16 mouse cellular contexts compared by ENCODE assay signal in the genomic region with DNA sequence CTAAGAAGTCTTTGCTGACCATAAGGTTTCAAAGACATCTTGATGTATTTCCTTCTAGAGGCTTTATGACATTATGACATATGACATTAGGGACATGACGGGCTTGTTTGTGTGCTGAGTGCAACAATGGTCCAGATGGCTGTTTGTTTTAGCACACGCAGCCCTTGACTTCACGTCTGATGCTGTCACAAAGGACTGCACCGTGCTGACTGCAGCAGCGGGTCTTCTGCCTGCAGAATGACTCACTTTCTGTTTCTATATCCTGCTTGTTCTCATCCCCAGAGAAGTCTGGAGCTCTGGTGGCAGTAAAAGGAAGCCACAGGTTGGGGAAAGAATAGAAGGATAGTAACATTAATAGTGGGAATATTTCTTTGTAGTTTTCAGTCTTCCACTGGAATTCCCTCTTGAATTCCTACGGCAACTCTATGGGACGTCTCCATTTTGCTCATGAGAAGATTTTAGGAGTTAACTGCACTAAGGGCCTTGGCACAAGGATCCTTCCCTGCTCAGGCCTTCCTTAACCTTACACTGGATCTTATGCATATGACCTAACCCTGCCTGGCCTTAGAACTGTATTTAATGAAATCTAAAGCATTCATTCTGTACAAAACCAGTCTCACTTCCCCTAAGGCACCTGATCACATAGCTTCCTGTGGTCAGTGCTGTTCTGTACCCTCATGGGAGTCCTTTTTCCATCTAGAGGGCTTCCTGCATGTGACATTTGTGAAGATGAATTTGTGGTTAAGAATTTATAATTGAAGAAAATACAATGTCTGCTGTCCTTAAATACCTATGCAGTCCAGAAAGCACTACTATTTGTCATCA.
DNase-seq lines count a peak whose midpoint lies in the region; ATAC-seq and TF ChIP-seq lines count a peak whose summit lies in the region.
"Had no signal": no experiment of that assay in that cellular context is flagged by ENCODE, and none has a peak within 500 bp of the region (broad histone marks: within the 10 kb centered on the region; RNA-seq: fewer than 3 reads in every experiment).

No protein-coding gene starts in this region.

- TF ChIP-seq RAD21 in CH12.LX (IDR thresholded peaks at IDR 0.05; ENCODE audit: low read depth, low read length), result no peak

- H3K79me2 ChIP-seq in CH12.LX (replicated peaks; ENCODE audit: control insufficient read depth, extremely low read depth, insufficient read depth, poor library complexity, severe bottlenecking), result no peaks in the 10 kb centered on the region

- TF ChIP-seq EP300 in liver, postnatal 0 days (IDR thresholded peaks at IDR 0.05; ENCODE audit: low read depth), result no peak
- peak; percentile 94 for TF ChIP-seq EP300 in CH12.LX (IDR thresholded peaks at IDR 0.05; ENCODE audit: low read length)

- H3K9ac ChIP-seq in liver, postnatal 0 days (replicated peaks), result no peak overlapping the region
- H3K9ac ChIP-seq in liver, embryonic 12.5 days, result no peak overlapping the region
- no peak overlapping the region for H3K9ac ChIP-seq in CH12.LX (ENCODE audit: insufficient read depth, low read depth)
- H3K9ac ChIP-seq: forebrain, embryonic 13.5 days; hindbrain, embryonic 14.5 days; limb, embryonic 15.5 days; neural tube, embryonic 12.5 days had no signal

- H3K9me3 ChIP-seq in liver, postnatal 0 days (ENCODE audit: low read length), result no peaks in the 10 kb centered on the region
- H3K9me3 ChIP-seq in liver, embryonic 12.5 days (replicated peaks), result no peaks in the 10 kb centered on the region
- no peaks in the 10 kb centered on the region for H3K9me3 ChIP-seq in CH12.LX (replicated peaks; ENCODE audit: low read length)
- H3K9me3 ChIP-seq: forebrain, embryonic 13.5 days; limb, embryonic 15.5 days; neural tube, embryonic 12.5 days had no signal

- dilution Hi-C loops in CH12.LX (cut with MboI; ENCODE audit: extremely low pct_ligation_motif_present, extremely low pct_unique_long_range_greater_than_20kb, low sequenced_read_pairs), result no loop called here

- H3K4me1 ChIP-seq in liver, postnatal 0 days (ENCODE audit: insufficient read depth), result no peaks in the 10 kb centered on the region
- no peaks in the 10 kb centered on the region for H3K4me1 ChIP-seq in liver, embryonic 12.5 days
- H3K4me1 ChIP-seq in CH12.LX (ENCODE audit: control insufficient read depth in 1 of 2, insufficient read depth in 2 of 2), result peaks cover 7 to 17% of the 10 kb centered on the region in 2 experiments

- no peak overlapping the region for H3K4me3 ChIP-seq in liver, postnatal 0 days (ENCODE audit: low read depth, low read length)
- no peak overlapping the region for H3K4me3 ChIP-seq in liver, embryonic 12.5 days
- H3K4me3 ChIP-seq in CH12.LX (replicated peaks in 1 of 3; ENCODE audit: low read depth in 2 of 3, low read length in 2 of 3, poor library complexity in 1 of 3), result no peak overlapping the region
- H3K4me3 ChIP-seq: forebrain, embryonic 13.5 days; left cerebral cortex, adult 2 months; limb, embryonic 15.5 days; neural tube, embryonic 12.5 days had no signal

- no peak for TF ChIP-seq CTCF in liver, postnatal 0 days (IDR thresholded peaks at IDR 0.05; ENCODE audit: low read depth)
- TF ChIP-seq CTCF in CH12.LX (conservative IDR thresholded peaks at IDR 0.05 in 1 of 2, IDR thresholded peaks at IDR 0.05 in 1 of 2; ENCODE audit: low read depth in 2 of 2, low read length in 2 of 2), result no peak

- H3K27ac ChIP-seq in liver, postnatal 0 days (ENCODE audit: low read depth), result no peak overlapping the region
- H3K27ac ChIP-seq in liver, embryonic 12.5 days, result no peak overlapping the region
- H3K27ac ChIP-seq in CH12.LX (ENCODE audit: insufficient read depth, low read depth), result no peak overlapping the region
- H3K27ac ChIP-seq: forebrain, embryonic 13.5 days; hindbrain, embryonic 14.5 days; left cerebral cortex, adult 2 months; limb, embryonic 15.5 days; neural tube, embryonic 12.5 days had no signal

- 61% methylated on average over 7 of the region's 7 CpGs for WGBS in liver, postnatal 0 days (ENCODE audit: insufficient replicate concordance)
- WGBS in liver, embryonic 12.5 days (ENCODE audit: insufficient replicate concordance), result 64% methylated on average over 7 of the region's 7 CpGs

- H3K36me3 ChIP-seq in liver, postnatal 0 days (replicated peaks; ENCODE audit: insufficient read depth, low read length), result 0 out of 2 replicates have a peak, but pooled peaks cover 6% of the 10 kb centered on the region
- H3K36me3 ChIP-seq in liver, embryonic 12.5 days, result peaks cover 14% of the 10 kb centered on the region
- peaks cover 8 to 16% of the 10 kb centered on the region in 2 experiments for H3K36me3 ChIP-seq in CH12.LX (replicated peaks in 1 of 2; ENCODE audit: control insufficient read depth in 1 of 2, insufficient read depth in 1 of 2, low read length in 1 of 2)
- H3K36me3 ChIP-seq: neural tube, embryonic 12.5 days had no signal

- no peak for TF ChIP-seq POLR2A in CH12.LX (IDR thresholded peaks at IDR 0.05; ENCODE audit: low read depth, low read length)

- H3K4me2 ChIP-seq in liver, postnatal 0 days (ENCODE audit: low read depth, low read length), result no peak overlapping the region
- no peak overlapping the region for H3K4me2 ChIP-seq in liver, embryonic 12.5 days
- H3K4me2 ChIP-seq in CH12.LX (ENCODE audit: insufficient read depth, low read depth, poor library complexity, severe bottlenecking), result peak overlapping the region; percentile 55
- H3K4me2 ChIP-seq: forebrain, embryonic 13.5 days; hindbrain, embryonic 14.5 days; limb, embryonic 15.5 days; neural tube, embryonic 12.5 days had no signal

- peak; percentile 57; the same call in 1 of the 2 replicates for ATAC-seq in frontal cortex, adult (ENCODE audit: low TSS enrichment)
- ATAC-seq in liver, postnatal 0 days, result peak; percentile 58
- no peak for ATAC-seq in liver, embryonic 12.5 days
- peak; percentile 80 for ATAC-seq in megakaryocyte progenitor cell, adult 5-6 weeks (replicated peaks; ENCODE audit: poor library complexity)
- ATAC-seq: forebrain, embryonic 13.5 days had no signal

- DNase-seq in frontal cortex, postnatal 36 days (ENCODE audit: low spot score in 2 of 2), result no peak
- DNase-seq in liver, postnatal 0 days, result no peak
- DNase-seq in CH12.LX (ENCODE audit: extremely low read depth), result peak; percentile 69
- no peak for DNase-seq in adipocyte (ENCODE audit: low spot score)
- DNase-seq in testis, postnatal 14 days (ENCODE audit: low spot score), result no peak
- DNase-seq: cerebellum, adult 8-10 months; kidney, postnatal 25 days; thymus, postnatal 25 days had no signal

- in situ Hi-C loops in CH12.LX (cut with MboI; ENCODE audit: low pct_ligation_motif_present, low pct_unique_long_range_greater_than_20kb, low sequenced_read_pairs), result no loop called here

- no peaks in the 10 kb centered on the region for H3K27me3 ChIP-seq in liver, postnatal 0 days (ENCODE audit: insufficient read depth, low read length)
- no peaks in the 10 kb centered on the region for H3K27me3 ChIP-seq in liver, embryonic 12.5 days (replicated peaks)
- no peaks in the 10 kb centered on the region for H3K27me3 ChIP-seq in CH12.LX (replicated peaks)
- H3K27me3 ChIP-seq: forebrain, embryonic 13.5 days; limb, embryonic 15.5 days; neural tube, embryonic 12.5 days had no signal

TF ChIP-seq in CH12.LX, 34 proteins besides CTCF, POLR2A, EP300 and RAD21:
- TF ChIP-seq RCOR1 (conservative IDR thresholded peaks at IDR 0.05; ENCODE audit: low read depth, low read length), result peak; percentile 16; the same call in 1 of the 2 replicates
- TF ChIP-seq SMC3 (IDR thresholded peaks at IDR 0.05; ENCODE audit: low read depth, low read length), result no peak
- TF ChIP-seq JUND (conservative IDR thresholded peaks at IDR 0.05; ENCODE audit: low read depth, low read length), result no peak
- no peak for TF ChIP-seq CHD2 (IDR thresholded peaks at IDR 0.05; ENCODE audit: low read length)
- TF ChIP-seq MXI1 (IDR thresholded peaks at IDR 0.05; ENCODE audit: low read depth, low read length), result 0 out of 2 replicates have a peak, but pooled peaks have one; percentile 6
- peak; percentile 46; the same call in 1 of the 2 replicates for TF ChIP-seq TCF12 (IDR thresholded peaks at IDR 0.05; ENCODE audit: low read depth, low read length)
- no peak for TF ChIP-seq USF2 (conservative IDR thresholded peaks at IDR 0.05; ENCODE audit: low read depth, low read length)
- no peak for TF ChIP-seq UBTF (IDR thresholded peaks at IDR 0.05; ENCODE audit: low read depth, low read length)
- peak; percentile 5; the same call in 1 of the 2 replicates for TF ChIP-seq USF1 (IDR thresholded peaks at IDR 0.05; ENCODE audit: low read depth, low read length)
- TF ChIP-seq ZC3H11A (IDR thresholded peaks at IDR 0.05; ENCODE audit: low read depth, low read length), result no peak
- no peak for TF ChIP-seq MAZ (IDR thresholded peaks at IDR 0.05; ENCODE audit: low read depth, low read length)
- peak; percentile 46; the same call in 1 of the 2 replicates for TF ChIP-seq JUN (IDR thresholded peaks at IDR 0.05; ENCODE audit: insufficient read depth, low read depth, low read length)
- 0 out of 2 replicates have a peak, but pooled peaks have one; percentile 26 for TF ChIP-seq MEF2A (IDR thresholded peaks at IDR 0.05; ENCODE audit: borderline replicate concordance, low read depth, low read length)
- peak; percentile 35; the same call in 1 of the 2 replicates for TF ChIP-seq MAX (IDR thresholded peaks at IDR 0.05; ENCODE audit: low read length)
- peak; percentile 94 for TF ChIP-seq BHLHE40 (IDR thresholded peaks at IDR 0.05; ENCODE audit: low read depth, low read length)
- peak; percentile 58; the same call in 1 of the 2 replicates for TF ChIP-seq MYC (IDR thresholded peaks at IDR 0.05; ENCODE audit: low read depth, low read length)
- peak; percentile 86 for TF ChIP-seq ETS1 (conservative IDR thresholded peaks at IDR 0.05; ENCODE audit: low read depth, low read length)
- peak; percentile 78 for TF ChIP-seq IRF4 (IDR thresholded peaks at IDR 0.05; ENCODE audit: low read depth, low read length)
- no peak for TF ChIP-seq E2F4 (IDR thresholded peaks at IDR 0.05; ENCODE audit: insufficient replicate concordance, low read depth, low read length)
